Mouse (Mus musculus): ENCODE data around the gene Lpar6. TPM values are rescaled to one million over a fixed set of nuclear protein-coding genes. Genes with fewer than 3 reads are reported as not detected.

Lpar6 gene
- total RNA-seq, 1 experiment from 2014 or later = 10.1 TPM

DNA sequence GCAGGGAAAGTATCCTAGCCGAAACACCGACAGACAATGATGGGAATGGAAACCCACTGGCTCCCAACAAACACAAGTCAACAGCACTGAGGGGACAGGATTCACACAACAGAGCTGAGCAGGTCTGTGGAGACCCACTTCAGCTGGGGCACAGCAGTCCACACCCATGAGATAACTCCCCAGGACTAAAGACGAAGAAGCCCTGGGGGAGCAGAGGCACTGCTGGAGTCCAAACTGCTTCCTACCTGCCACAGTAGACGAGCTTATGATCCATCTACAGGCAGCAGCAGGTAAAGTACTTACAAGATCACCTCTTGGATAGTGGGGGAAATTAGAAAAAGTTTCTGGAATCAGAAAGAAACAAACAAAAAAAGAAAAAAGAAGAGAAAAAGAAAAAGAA, 16.7 kb downstream of the Lpar6 start:
- ATAC-seq (replicated peaks; ENCODE audit: low read depth, poor library complexity, severe bottlenecking) = no peak

GRCm38 (mm10) chr14:73255426-73255970, 17.8 kb downstream of the Lpar6 start:
- no peak for ATAC-seq (replicated peaks; ENCODE audit: low read depth, poor library complexity, severe bottlenecking)

DNA sequence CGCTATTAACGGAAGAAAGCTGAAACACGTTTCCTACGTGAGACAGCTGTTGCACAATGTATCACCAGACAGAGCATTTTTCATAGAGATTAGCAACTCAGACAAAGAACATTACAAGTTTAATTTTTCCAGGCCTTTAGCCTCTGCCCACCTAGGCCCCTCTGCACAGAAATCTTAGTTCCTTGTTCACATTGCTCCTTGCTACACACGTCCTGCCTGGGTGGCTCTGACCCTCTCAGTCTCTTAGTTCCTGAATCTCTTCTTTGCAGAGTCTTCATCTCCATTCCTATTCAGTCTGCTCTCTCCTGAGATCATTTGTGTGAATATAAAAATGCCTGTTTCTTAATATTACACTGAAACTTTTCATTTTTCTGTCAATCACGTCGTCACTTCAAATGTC, 19.7 kb downstream of the Lpar6 start:
- ATAC-seq (replicated peaks; ENCODE audit: low read depth, poor library complexity, severe bottlenecking) = peak; percentile 45

DNA sequence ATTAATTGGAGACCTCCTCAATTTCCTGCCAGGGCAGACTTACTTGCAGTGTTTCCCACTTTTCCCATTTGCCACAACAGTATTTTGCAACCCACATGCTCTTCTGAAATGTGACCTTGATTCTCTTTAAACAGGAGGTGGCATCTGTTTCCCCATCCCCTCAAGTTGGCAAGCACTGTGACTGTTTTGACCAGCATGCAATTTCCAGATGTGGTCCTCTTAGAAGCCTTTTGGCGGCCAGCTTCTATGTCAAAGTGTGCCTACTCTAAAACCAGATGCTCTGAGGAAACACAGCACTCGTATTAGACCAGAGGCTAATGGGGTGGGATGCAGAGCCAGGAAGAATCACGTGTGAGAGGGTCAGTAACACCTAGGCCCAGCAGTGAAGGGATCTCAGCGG, 20.5 kb downstream of the Lpar6 start:
- no peak for ATAC-seq (replicated peaks; ENCODE audit: low read depth, poor library complexity, severe bottlenecking)

DNA sequence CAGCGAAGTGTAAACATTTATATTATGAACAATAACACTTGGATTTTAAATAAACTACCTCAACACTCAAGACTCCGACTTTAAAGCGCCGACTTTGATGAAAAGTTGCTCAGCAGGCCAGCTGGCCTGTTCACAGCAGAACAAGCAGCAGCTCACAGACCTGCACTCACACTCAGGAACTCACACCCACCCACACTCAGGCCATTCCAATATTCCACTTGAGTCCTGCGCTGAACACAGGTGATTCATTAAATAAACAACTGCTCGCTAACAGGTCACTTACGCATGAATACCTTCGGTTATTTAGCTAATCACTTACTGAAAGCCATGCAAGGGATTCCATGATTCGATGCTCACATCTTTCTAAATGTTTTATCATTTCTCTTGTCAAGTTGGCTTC, 24.5 kb downstream of the Lpar6 start:
- no peak for ATAC-seq (replicated peaks; ENCODE audit: low read depth, poor library complexity, severe bottlenecking)

GRCm38 (mm10) chr14:73266166-73266565, 28.5 kb downstream of the Lpar6 start:
- no peak for ATAC-seq (replicated peaks; ENCODE audit: low read depth, poor library complexity, severe bottlenecking)

DNA sequence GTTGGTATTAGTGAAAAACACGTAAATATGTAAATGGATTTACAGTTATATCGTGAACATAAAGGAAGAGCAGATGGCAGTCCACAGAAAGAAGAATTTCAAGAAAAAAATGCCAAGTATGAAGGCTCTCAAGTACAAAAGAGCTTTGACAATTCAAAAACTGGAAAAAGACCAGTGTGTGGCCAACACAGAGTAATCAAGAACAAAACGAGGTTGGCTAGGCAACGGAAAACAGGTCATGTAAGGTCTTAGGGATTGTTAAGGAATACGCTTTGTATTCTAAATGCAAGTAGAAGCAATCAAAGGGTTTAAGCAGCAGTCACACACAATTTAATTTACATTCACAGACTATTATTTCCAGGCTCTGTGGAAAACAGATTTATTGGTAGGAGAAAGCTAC, 34.1 kb downstream of the Lpar6 start:
- no peak for ATAC-seq (replicated peaks; ENCODE audit: low read depth, poor library complexity, severe bottlenecking)

DNA sequence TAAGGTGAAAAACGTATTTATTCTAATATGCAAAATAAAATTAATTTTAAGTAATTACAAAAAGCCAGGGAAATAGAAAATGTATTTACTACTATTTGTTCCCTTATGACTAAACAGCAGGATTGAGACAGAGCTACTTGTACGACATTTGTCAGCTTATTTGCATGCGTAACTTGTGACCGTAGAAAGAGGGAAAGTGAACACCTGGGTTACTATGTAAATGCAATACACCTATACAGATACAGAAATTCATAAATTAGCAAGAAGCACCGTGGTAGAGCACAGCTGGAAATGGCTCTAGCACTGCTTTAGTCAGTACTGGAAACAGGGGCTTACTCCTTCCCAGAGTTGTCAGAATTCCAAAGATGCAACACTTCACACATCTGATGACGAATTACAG, 41.4 kb downstream of the Lpar6 start:
- ATAC-seq (replicated peaks; ENCODE audit: low read depth, poor library complexity, severe bottlenecking) = no peak

- ATAC-seq (replicated peaks; ENCODE audit: low read depth, poor library complexity, severe bottlenecking) = 0 out of 2 replicates have a peak, but pooled peaks have one; percentile 25
Observed at GRCm38 (mm10) chr14:73280996-73281395, 43.3 kb downstream of the Lpar6 start.

GRCm38 (mm10) chr14:73289915-73290314, 52.2 kb downstream of the Lpar6 start:
- peak; percentile 90 for ATAC-seq (replicated peaks; ENCODE audit: low read depth, poor library complexity, severe bottlenecking)

- no peak for ATAC-seq (replicated peaks; ENCODE audit: low read depth, poor library complexity, severe bottlenecking)
Observed at GRCm38 (mm10) chr14:73292434-73292833, 54.7 kb downstream of the Lpar6 start.

Other genes starting within 250 kb of the Lpar6 start
- gene Cysltr2, start 188.8 kb upstream of the Lpar6 start, total RNA-seq (2017) = 4.3 and 10.6 TPM in 2 replicates
- 27.5 and 36.2 TPM in 2 replicates for gene Rcbtb2, start 114.9 kb upstream of the Lpar6 start, total RNA-seq (2017)
- gene Rb1, start 87.9 kb downstream of the Lpar6 start, total RNA-seq (2017) = 23.5 and 31.6 TPM in 2 replicates
- 694 and 751 TPM in 2 replicates for gene Itm2b, start 147.4 kb downstream of the Lpar6 start, total RNA-seq (2017)